Mouse (Mus musculus) kidney, adult 11 months (tissue): Measurements from ENCODE around the gene Mup2.
"Not testable (repeated sequence)": the region's sequence is repeated elsewhere in the genome, so short reads cannot be mapped to it uniquely, and the experiment has no call there.

Source experiments
- DNase-seq: peaks from one replicate; pipeline ENCODE4 v3.0.0; 2022

Mup2 gene

DNA sequence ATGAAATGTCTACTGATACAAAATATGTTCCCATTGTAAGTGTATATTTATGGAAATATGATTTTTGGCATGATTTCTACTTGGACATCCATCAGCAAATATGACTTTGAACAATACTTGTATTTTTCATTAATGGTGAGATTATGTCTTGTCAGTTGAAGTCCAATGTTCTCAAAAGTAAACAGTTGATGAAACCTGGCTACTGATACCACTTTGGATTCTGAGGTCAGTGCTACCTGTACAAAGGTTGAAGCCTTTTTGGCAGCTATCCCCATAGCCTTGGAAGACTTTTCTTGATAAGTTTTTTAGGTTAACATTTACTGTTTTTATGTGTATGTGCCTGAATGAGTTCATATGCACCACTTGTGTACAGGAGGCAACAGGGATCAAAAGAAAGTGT, at the start of gene Mup2:
Gene Mup2, minus strand, starts transcription at position 101 of the 400 bp plus-strand sequence.
- not testable (repeated sequence) for DNase-seq
